Mouse (Mus musculus): ENCODE data around the gene Pin4. TPM values are rescaled to one million over a fixed set of nuclear protein-coding genes. Genes with fewer than 3 reads are reported as not detected.
A peak's percentile ranks its signal among the peaks of the same experiment; 100 is the strongest.
"Not testable (repeated sequence)": the region's sequence is repeated elsewhere in the genome, so short reads cannot be mapped to it uniquely, and the experiment has no call there.

Gene Pin4
- polyA plus RNA-seq, 1 experiment from 2014 or later = 84.1 TPM

DNA sequence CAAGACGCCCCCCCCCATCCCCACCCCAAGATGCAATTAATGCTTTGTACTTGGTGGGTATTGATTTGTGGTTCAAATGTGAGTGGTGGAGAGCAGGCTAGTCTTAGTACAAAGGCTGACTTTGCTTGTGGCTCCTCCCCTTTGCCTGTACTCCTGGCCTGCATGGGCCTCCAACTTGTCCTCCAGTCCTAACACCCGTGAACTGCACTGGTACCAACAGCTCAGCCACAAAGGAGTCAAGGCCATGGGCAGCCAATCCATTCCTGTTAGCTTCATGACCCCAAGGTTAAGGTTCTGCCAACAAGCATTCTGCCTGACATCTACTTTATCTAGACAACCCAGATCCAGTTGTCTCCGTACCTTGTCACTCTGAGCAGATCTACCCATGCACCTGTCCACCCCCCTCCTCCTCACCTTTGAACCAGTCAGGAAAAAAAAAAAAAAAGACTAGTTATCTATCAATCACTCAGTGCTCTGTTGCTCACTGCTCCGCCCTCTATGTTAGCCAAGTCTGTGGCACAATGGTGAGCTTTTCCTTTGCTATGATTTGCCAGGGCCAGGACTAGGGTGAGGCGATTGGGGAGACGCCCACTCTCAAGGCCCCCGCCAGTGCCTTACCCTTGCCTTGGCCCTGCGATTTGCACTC, 33.3 kb upstream of the Pin4 start:
- H3K4me3 ChIP-seq = no peak overlapping the region
- no peaks in the 10 kb centered on the region for H3K36me3 ChIP-seq
- H3K27ac ChIP-seq = no peak overlapping the region
- no peak overlapping the region for H3K4me2 ChIP-seq (replicated peaks)
- no peak overlapping the region for H3K9ac ChIP-seq
- ATAC-seq (ENCODE audit: low FRiP score, low read depth) = no peak
- H3K4me1 ChIP-seq = peaks cover 10% of the 10 kb centered on the region; the same call in 1 of the 2 replicates
- no peaks in the 10 kb centered on the region for H3K27me3 ChIP-seq (replicated peaks)
- H3K9me3 ChIP-seq = no peaks in the 10 kb centered on the region
- 77% methylated on average over 8 of the region's 8 CpGs for WGBS

DNA sequence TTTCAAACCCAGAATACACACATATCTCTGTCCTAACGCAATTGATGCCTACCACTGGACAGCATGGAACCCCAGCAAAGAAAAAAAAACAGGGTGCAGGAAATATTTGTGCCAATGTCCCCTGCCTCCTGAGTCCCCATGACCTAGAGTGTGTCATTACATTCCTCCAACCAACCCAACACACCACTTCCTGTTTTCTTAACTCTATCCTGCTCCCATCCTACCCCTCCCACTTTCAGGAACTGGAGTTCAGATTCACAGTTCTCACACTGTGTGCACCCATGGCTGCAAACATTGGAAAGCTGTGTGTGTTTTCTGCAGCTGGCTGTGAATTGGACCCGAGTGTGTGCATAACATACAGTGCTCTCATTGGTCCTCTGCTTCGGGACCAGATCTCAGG, 28.6 kb upstream of the Pin4 start:
- Histone ChIP-seq H3K4me2 (replicated peaks) (no peak overlapping the region), H3K4me3 (no peak overlapping the region), H3K36me3 (no peaks in the 10 kb centered on the region), H3K27me3 (replicated peaks) (no peaks in the 10 kb centered on the region), H3K4me1 (no peaks in the 10 kb centered on the region), H3K27ac (no peak overlapping the region), H3K9me3 (no peaks in the 10 kb centered on the region), H3K9ac (no peak overlapping the region)
- ATAC-seq (ENCODE audit: low FRiP score, low read depth) = no peak
- 82% methylated on average over 3 of the region's 3 CpGs for WGBS

DNA sequence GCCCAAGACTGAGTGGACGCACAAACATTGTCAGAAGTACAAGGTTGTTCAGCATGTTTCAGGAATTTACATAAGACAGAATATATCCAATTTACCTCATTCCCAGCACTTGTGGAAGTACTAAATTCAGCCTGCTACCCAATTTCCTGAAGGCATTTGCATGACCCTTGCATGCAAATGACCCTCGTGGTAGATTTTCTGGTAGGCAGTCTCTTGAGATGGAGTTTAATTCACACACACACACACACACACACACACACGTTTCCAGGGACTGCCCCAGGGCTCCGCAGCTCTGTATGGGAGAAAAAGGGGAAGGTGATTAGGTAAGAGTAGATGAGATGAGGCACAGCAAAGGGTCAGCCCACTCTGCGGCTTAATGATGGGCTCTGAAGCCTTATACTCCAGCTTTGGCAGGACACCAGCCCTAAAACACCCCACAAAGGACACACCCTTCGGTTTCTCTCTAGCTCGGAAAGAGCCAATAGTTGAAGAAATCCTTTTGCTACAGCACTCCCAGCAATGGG, 24.8 kb upstream of the Pin4 start:
- Histone ChIP-seq H3K27me3 (replicated peaks) (no peaks in the 10 kb centered on the region), H3K4me2 (replicated peaks) (no peak overlapping the region), H3K36me3 (no peaks in the 10 kb centered on the region), H3K27ac (no peak overlapping the region), H3K4me1 (no peaks in the 10 kb centered on the region), H3K4me3 (no peak overlapping the region), H3K9me3 (no peaks in the 10 kb centered on the region), H3K9ac (no peak overlapping the region)
- 81% methylated on average over 7 of the region's 7 CpGs for WGBS
- ATAC-seq (ENCODE audit: low FRiP score, low read depth) = no peak

DNA sequence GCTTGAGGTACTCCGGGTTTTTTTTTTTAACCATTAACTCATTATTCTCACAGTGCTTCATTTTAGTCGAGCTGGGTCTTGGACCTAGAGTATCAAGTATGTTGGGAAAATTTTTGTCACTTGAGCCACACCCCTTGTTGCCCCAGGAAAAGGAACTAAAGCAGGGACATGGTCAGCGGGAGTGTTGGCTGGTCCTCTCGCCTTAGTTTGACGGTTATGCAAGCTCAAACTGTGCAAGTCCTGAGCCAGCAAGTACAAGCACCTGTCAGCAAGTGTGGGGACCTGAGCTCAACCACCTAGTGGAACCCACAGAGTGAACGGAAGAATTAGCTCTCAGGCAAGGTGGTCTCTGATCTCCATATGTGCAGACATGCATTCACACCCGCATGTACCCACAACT, 17.4 kb upstream of the Pin4 start:
- Histone ChIP-seq H3K4me1 (no peaks in the 10 kb centered on the region), H3K4me3 (no peak overlapping the region), H3K9ac (no peak overlapping the region), H3K4me2 (replicated peaks) (no peak overlapping the region), H3K27ac (no peak overlapping the region), H3K27me3 (replicated peaks) (no peaks in the 10 kb centered on the region), H3K9me3 (no peaks in the 10 kb centered on the region), H3K36me3 (no peaks in the 10 kb centered on the region)
- no peak for ATAC-seq (ENCODE audit: low FRiP score, low read depth)
- WGBS = 72% methylated on average over 7 of the region's 7 CpGs

DNA sequence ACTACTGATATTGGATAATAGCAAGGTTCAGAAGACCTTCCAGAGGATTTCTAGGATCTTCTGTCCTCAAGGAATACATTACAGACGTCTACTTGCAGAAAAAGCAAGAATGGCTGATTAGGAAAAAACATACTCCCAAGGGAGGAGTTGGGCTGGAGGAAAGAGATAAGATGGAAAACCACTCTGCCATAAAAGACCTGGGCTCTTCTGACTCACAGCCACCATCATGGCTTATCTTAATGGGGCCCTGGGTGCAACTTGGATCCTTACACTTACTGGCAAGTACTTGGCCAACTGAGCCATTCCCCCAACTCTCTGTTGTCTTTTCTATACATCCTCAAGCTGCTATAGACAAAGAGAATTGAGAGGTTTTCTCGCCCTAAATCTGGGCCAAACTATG, 15.4 kb upstream of the Pin4 start:
- not testable (repeated sequence) for H3K9me3 ChIP-seq; H3K4me2 ChIP-seq (replicated peaks); H3K9ac ChIP-seq; H3K36me3 ChIP-seq; H3K27ac ChIP-seq; ATAC-seq (ENCODE audit: low FRiP score, low read depth); H3K4me3 ChIP-seq; H3K4me1 ChIP-seq; H3K27me3 ChIP-seq (replicated peaks)
- 75% methylated on average over 2 of the region's 2 CpGs for WGBS

DNA sequence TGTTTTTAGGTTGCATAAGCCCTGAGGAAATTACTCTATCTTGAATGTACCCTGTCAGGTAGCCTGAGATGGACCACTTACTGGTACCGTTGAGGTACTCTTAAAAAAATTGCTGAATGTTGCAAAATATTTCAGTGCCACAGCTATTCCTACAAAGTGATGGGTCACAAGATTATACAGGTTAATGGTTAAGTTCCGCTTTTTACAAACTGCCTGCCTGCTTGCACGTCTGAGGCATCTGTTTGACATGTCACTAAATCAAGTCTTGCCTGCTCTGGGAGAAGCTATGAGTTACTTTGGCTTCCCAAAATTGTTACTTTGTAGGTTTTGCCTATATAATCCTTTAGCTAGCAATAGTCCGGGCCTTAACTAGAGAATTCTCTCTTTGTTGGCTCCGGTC, 9.9 kb upstream of the Pin4 start:
- not testable (repeated sequence) for ATAC-seq (ENCODE audit: low FRiP score, low read depth)

DNA sequence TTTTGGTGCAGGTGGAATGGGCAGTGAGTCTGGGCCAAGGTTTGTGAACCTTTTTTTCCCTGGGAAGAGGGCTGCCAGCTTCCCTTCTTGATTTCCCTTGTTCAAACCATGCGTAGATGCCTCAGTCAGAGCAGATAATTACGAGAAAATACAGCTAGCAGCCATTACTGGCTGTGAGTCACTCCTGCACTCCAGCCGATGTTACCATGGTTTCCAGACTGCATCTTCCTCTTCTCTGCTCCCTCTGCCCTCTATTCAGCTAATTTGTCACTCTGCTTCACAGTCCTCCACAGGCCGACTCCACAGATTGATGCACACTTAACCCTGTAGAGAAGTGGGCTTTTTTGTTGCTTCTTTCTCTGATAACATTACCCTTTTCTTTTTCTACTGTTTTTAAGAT, 3.6 kb upstream of the Pin4 start:
- H3K9me3 ChIP-seq = no peaks in the 10 kb centered on the region
- no peak overlapping the region for H3K4me2 ChIP-seq (replicated peaks)
- 42% methylated on average over 4 of the region's 4 CpGs for WGBS
- H3K27me3 ChIP-seq (replicated peaks) = no peaks in the 10 kb centered on the region
- H3K4me3 ChIP-seq = no peak overlapping the region
- ATAC-seq (ENCODE audit: low FRiP score, low read depth) = no peak
- H3K9ac ChIP-seq = no peak overlapping the region
- H3K36me3 ChIP-seq = no peaks in the 10 kb centered on the region
- H3K4me1 ChIP-seq = 0 out of 2 replicates have a peak, but pooled peaks cover 3% of the 10 kb centered on the region
- no peak overlapping the region for H3K27ac ChIP-seq

More for the DNA sequence above, 9.9 kb upstream of the Pin4 start:
- H3K4me1 ChIP-seq; H3K9ac ChIP-seq; H3K4me2 ChIP-seq (replicated peaks); H3K27ac ChIP-seq; H3K36me3 ChIP-seq; H3K27me3 ChIP-seq (replicated peaks); H3K4me3 ChIP-seq; H3K9me3 ChIP-seq: not testable (repeated sequence)
- 79% methylated on average over 5 of the region's 5 CpGs for WGBS

DNA sequence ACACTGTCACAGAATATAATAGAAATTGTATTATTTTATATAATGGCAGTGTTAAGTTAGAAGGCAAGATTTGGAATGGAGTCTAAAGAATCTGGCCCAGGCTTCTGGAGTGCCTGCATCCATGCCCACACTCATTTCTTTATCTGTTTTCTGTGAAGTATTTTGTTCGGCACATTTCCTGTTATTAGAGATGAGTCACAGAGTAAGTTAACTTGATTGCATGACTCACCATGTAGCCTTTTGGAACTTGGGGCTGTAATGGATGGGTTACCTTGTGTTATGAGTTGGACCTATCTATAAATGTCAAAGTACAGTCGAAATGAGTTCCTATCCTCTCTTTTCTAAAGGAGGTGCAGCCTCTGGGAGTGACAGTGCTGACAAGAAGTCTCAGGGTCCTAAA, 2.1 kb downstream of the Pin4 start:
- H3K36me3 ChIP-seq = peaks cover 10% of the 10 kb centered on the region
- H3K4me3 ChIP-seq = no peak overlapping the region
- no peak for ATAC-seq (ENCODE audit: low FRiP score, low read depth)
- 85% methylated on average over 2 of the region's 2 CpGs for WGBS
- H3K9me3 ChIP-seq = no peaks in the 10 kb centered on the region
- 0 out of 2 replicates have a peak, but pooled peaks cover 3% of the 10 kb centered on the region for H3K4me1 ChIP-seq
- H3K9ac ChIP-seq = no peak overlapping the region
- no peak overlapping the region for H3K27ac ChIP-seq
- H3K27me3 ChIP-seq (replicated peaks) = no peaks in the 10 kb centered on the region
- H3K4me2 ChIP-seq (replicated peaks) = no peak overlapping the region

DNA sequence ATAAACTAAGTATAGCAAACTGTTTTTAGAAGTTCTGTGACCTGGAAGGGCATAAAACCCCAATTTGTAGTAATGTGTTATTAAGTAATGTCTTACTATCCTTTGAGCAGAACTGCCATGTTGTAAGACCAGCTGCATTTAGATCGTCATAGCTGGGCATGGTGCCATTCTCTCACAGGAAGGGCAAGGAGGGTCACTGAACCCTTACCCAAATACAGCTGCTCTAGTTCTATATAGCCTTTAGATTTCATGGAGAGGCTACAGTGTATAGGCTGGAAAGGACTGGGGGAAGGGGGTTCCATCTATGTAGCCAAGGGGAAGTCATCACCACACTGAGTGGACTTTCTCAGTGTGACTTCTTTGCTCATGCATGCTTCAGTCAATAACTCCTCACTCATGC, 21.9 kb downstream of the Pin4 start:
- Histone ChIP-seq H3K27me3 (replicated peaks) (no peaks in the 10 kb centered on the region), H3K4me2 (replicated peaks) (no peak overlapping the region), H3K9me3 (no peaks in the 10 kb centered on the region), H3K9ac (no peak overlapping the region), H3K27ac (no peak overlapping the region), H3K4me3 (no peak overlapping the region), H3K4me1 (no peaks in the 10 kb centered on the region), H3K36me3 (no peaks in the 10 kb centered on the region)
- 95% methylated on average over 1 of the region's 1 CpGs for WGBS
- ATAC-seq (ENCODE audit: low FRiP score, low read depth) = no peak

DNA sequence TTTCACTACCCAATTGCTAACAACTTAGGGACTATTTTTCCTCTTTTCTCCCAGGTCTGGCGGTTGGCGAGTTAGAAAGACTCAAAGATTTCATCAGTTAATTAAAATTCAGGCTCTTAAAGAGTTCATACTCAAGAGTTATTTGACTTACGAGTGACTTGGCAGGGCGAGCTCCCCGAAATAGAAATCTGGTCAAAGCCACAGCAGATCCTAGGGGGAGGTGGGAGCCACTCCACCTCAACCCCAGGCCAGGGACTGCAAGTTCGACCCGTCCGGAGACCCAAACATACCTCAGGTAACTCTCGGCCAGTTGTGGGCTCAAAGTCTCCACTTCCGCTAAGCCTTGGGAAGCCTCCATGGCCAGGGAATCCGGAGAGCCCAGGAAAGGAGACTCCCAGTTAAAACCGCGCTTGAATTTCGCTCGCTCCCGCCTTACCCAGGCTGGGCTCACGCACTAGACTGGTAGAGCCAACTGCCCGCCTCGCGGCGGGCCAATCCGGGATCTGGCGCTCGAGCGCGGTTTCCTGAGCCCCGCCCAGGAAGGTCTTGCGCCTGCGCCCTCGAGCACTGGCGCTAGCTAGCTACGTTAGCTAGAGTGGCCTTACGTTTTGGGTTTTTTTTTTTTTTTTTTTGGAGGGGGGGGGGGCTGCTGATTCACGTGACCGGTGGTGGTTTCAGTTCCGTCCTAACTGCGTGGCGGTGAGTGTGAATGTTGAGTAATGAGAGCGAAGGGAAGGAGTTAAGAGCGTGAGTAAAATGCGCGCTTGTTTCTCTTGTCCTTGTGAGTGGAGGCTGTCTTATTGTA, 37.6 kb downstream of the Pin4 start, which contains the start of gene Ercc6l:
Gene Ercc6l (minus strand): TSS at position 474 of the 805 bp plus-strand sequence.
- peak within 1 kb of the TSS; percentile 54 for H3K4me2 ChIP-seq (replicated peaks)
- peak within 1 kb of the TSS; percentile 22; the same call in 1 of the 2 replicates for H3K9ac ChIP-seq
- peak; percentile 99 for ATAC-seq (ENCODE audit: low FRiP score, low read depth)
- H3K9me3 ChIP-seq = no peaks in the 10 kb centered on the region
- H3K27ac ChIP-seq = no peak within 1 kb of the TSS
- H3K36me3 ChIP-seq = no peaks in the 10 kb centered on the region
- H3K4me1 ChIP-seq = no peaks in the 10 kb centered on the region
- H3K4me3 ChIP-seq = peak within 1 kb of the TSS; percentile 38
- 15% methylated on average over 42 of the region's 42 CpGs for WGBS
- no peaks in the 10 kb centered on the region for H3K27me3 ChIP-seq (replicated peaks)

DNA sequence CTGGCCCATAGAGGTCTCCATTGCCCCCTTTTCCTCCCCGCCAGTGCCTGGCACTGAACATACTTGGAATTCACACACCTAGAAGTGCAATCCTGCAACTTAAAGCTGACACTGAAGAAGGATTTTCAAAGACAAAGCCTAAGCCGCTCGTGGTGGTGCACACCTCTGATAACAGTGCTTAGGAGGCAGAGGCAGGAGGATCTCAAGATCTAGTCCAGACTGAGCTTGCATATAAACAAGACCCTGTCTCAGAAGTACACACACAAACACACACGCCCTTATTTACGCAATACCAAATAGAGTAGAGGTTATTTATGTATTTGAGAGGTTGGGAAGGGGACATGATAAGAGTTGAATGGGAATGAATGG, 38.2 kb downstream of the Pin4 start:
- Histone ChIP-seq H3K9ac (no peak overlapping the region), H3K27ac (no peak overlapping the region), H3K4me1 (no peaks in the 10 kb centered on the region), H3K4me3 (peak overlapping the region; percentile 29), H3K4me2 (replicated peaks) (peak overlapping the region; percentile 48), H3K27me3 (replicated peaks) (no peaks in the 10 kb centered on the region), H3K36me3 (no peaks in the 10 kb centered on the region), H3K9me3 (no peaks in the 10 kb centered on the region)
- WGBS = 48% methylated on average over 5 of the region's 5 CpGs
- peak; percentile 54; the same call in 1 of the 2 replicates for ATAC-seq (ENCODE audit: low FRiP score, low read depth)

DNA sequence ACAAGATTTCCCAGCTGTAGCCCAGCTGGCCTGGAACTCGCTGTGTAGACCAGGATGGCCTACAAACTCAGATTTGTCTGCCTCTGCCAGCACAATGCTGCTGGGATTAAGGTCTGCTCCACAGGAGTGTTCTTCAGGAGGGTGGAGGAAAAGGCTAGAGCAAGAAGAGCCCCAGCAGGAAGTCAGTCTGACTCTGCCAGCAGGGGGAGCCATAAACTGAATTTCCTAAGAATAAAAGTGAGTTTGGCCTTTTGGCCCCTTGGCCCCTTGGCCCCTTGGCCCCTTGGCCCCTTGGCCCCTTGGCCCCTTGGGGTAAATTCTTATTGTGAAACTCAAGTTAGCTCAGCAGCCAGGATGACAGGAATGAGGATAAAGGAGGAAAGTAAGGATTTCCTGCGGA, 40.5 kb downstream of the Pin4 start:
- no peak overlapping the region for H3K4me3 ChIP-seq
- no peak overlapping the region for H3K9ac ChIP-seq
- no peak overlapping the region for H3K4me2 ChIP-seq (replicated peaks)
- no peaks in the 10 kb centered on the region for H3K27me3 ChIP-seq (replicated peaks)
- H3K9me3 ChIP-seq = no peaks in the 10 kb centered on the region
- H3K27ac ChIP-seq = no peak overlapping the region
- no peaks in the 10 kb centered on the region for H3K4me1 ChIP-seq
- ATAC-seq (ENCODE audit: low FRiP score, low read depth) = no peak
- whole genome bisulfite sequencing = 40% methylated on average over 2 of the region's 2 CpGs
- no peaks in the 10 kb centered on the region for H3K36me3 ChIP-seq

Measured in neural tube, embryonic 12.5 days (tissue).